Mouse (Mus musculus) lung, embryonic 16.5 days (tissue): Measurements from ENCODE around the gene Golph3. TPM values are rescaled to one million over a fixed set of nuclear protein-coding genes. Genes with fewer than 3 reads are reported as not detected.

ENCODE experiments used
- ATAC-seq: fragments of 200-750 bp; cut with Nextera tagmentation; 2 replicates; pipeline ENCODE4 v1.8.0; 2017; ENCODE audit warnings: low read depth, mild to moderate bottlenecking, moderate library complexity
- H3K27ac ChIP-seq: fragments of 300-500 bp; sonication (generic); 2 replicates; pipeline ENCODE4 v1.5.1; 2014; ENCODE audit warnings: mild to moderate bottlenecking, control low read depth, low read length
- H3K27me3 ChIP-seq: fragments of 300-500 bp; sonication (generic); 2 replicates; pipeline ENCODE4 v1.6.1; 2014; ENCODE audit warnings: low read depth, low read length, mixed read lengths; ENCODE audit not compliant: control insufficient read depth, insufficient read depth
- H3K36me3 ChIP-seq: fragments of 300-500 bp; sonication (generic); 2 replicates; pipeline ENCODE4 v1.6.1; 2014; ENCODE audit warnings: low read length; ENCODE audit not compliant: control insufficient read depth, insufficient read depth
- H3K4me1 ChIP-seq: fragments of 300-500 bp; sonication (generic); replicated peaks from 2 replicates; pipeline ENCODE4 v1.6.1; 2014; ENCODE audit warnings: low read length, mixed read lengths; ENCODE audit not compliant: control insufficient read depth, insufficient read depth
- H3K4me2 ChIP-seq: fragments of 300-500 bp; sonication (generic); 2 replicates; pipeline ENCODE4 v1.6.1; 2014; ENCODE audit warnings: low read depth, low read length, control low read depth
- H3K4me3 ChIP-seq: fragments of 300-500 bp; sonication (generic); 2 replicates; pipeline ENCODE4 v1.5.1; 2014; ENCODE audit warnings: mild to moderate bottlenecking, low read length, control low read depth
- H3K9ac ChIP-seq: fragments of 300-500 bp; sonication (generic); 2 replicates; pipeline ENCODE4 v1.6.1; 2014; ENCODE audit warnings: low read length, control low read depth
- H3K9me3 ChIP-seq: fragments of 300-500 bp; sonication (generic); 2 replicates; pipeline ENCODE4 v1.6.1; 2016; ENCODE audit warnings: low read length; ENCODE audit not compliant: control insufficient read depth
- WGBS: fragments of 180-500 bp; shearing (Covaris S2); extraction: QIAGEN DNeasy Blood & Tissue Kit; methylation state at CpG from one replicate; pipeline ENCODE4 v1.1.7; 2014; 5-methylcytosine and 5-hydroxymethylcytosine counted together
- polyA plus RNA-seq: library from polyadenylated mRNA; unstranded; fragments of >200 nt; fragmentation: Nextera tagmentation; extraction: Ambion mirVana; gene quantifications from 2 replicates; pipeline ENCODE4 v1.2.1, GENCODE M21; 2015

Golph3 gene
- polyA plus RNA-seq, 1 experiment from 2014 or later: 71.3 TPM

DNA sequence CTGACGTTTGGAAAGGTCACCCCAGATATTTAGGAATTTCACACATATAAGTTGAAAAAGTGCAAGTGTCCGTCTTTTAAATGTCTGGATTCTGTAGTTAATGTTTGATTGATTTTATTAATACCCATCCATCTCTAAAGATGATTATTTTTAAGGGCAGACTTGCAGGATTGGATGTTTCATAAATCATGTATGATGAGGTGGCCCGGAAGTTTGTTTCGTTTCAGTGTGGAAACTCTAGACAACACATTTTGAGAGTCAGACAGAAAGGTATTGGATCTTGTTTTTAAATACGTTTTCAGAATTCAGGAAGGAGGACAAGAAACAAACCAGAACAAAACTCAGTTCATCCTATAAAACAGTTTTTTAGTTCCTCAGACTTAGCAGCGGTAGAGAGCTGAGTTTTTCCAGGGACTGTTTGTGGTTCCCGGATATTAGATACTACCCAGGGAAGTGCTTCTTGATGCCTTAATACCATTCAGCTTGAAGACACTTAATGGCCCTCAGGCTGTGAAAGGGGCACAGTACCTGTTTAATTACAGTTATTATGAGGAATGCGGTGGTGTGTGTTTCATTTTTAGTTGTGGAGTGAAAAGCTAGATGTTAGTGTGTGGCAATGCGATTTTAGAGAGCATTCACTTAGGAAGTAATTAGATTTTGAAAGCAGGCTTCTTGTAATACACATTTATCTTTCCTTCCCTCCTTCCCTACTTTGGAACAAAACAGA, 1.6 kb downstream of the Golph3 start:
- Histone ChIP-seq H3K9ac (peak overlapping the region; percentile 98), H3K4me2 (peak overlapping the region; percentile 80), H3K4me3 (peak overlapping the region; percentile 99), H3K27me3 (no peaks in the 10 kb centered on the region; the same call in 1 of the 2 replicates), H3K9me3 (no peaks in the 10 kb centered on the region), H3K36me3 (no peaks in the 10 kb centered on the region; the same call in 1 of the 2 replicates), H3K4me1 (peaks cover 12% of the 10 kb centered on the region), H3K27ac (no peak overlapping the region; the same call in 1 of the 2 replicates)
- ATAC-seq: no peak
- WGBS: 9% methylated on average over 9 of the region's 9 CpGs

DNA sequence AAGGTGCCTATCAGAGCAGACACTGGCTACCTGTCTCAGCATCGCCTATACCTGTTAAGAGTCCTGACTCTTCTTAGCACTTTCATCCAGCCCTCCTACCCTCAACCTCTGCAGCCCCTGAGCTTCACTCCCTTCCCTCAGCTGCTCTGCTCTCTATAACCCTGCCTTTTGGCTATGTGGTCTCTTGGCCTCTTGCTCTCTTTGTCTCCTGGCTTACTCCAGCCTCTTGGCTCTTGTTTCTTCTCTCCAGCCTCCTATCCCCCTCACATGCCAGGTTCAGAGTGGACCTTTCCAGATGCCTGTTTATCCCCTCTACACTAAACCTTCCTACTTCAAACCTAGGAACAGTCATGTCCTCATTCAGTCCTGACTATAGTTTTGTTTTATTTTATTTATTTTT, 3.1 kb downstream of the Golph3 start:
- 88% methylated on average over 1 of the region's 1 CpGs for WGBS
- no peak overlapping the region for H3K4me2 ChIP-seq
- H3K27me3 ChIP-seq: no peaks in the 10 kb centered on the region; the same call in 1 of the 2 replicates
- H3K9ac ChIP-seq: no peak overlapping the region
- H3K27ac ChIP-seq: no peak overlapping the region
- H3K36me3 ChIP-seq: no peaks in the 10 kb centered on the region; the same call in 1 of the 2 replicates
- no peak overlapping the region for H3K4me3 ChIP-seq
- H3K9me3 ChIP-seq: no peaks in the 10 kb centered on the region
- peaks cover 12% of the 10 kb centered on the region for H3K4me1 ChIP-seq
- no peak for ATAC-seq

DNA sequence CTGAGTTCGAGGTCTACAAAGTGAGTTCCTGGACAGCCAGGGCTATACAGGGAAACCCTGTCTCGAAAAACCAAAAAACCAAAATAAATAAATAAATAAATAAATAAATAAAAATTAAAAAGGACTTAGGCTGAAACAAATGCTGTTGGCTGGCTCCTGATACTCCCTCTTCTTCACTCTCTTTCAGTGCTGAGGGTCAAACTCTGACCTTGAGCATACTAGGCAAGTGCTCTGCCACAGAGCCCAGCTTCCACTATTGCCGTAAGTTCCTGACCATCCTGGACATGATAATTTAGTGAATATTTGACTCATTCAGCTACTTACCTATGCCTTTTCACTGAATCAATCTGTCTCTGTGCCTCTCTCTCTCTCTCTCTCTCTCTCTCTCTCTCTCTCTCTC, 9.1 kb downstream of the Golph3 start:
- Histone ChIP-seq H3K4me3 (no peak overlapping the region), H3K4me1 (peaks cover 8% of the 10 kb centered on the region), H3K36me3 (no peaks in the 10 kb centered on the region; the same call in 1 of the 2 replicates), H3K27ac (no peak overlapping the region), H3K9ac (no peak overlapping the region), H3K27me3 (no peaks in the 10 kb centered on the region), H3K4me2 (no peak overlapping the region), H3K9me3 (no peaks in the 10 kb centered on the region)
- ATAC-seq: no peak
- WGBS: 85% methylated on average over 3 of the region's 3 CpGs

DNA sequence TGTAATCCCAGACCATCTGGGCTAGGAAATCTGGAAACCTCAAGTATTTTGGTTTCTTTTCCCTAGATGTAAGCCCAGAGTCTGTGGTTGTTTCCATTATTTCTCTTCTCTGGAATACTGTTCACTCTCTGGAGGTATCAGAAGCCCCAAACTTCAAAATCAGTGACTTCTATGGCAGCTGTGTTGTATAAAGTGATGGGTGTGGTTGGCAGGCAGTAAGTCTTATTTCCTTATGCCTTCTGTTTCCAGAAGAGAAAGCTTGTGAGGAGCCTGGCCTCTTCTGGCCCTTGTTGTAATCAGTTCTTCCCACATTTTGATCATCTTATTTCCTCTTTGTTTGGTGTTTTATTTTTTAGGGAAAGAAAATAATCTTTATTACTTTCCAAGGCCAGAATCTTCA, 9.6 kb downstream of the Golph3 start:
- H3K27me3 ChIP-seq: no peaks in the 10 kb centered on the region
- ATAC-seq: no peak

DNA sequence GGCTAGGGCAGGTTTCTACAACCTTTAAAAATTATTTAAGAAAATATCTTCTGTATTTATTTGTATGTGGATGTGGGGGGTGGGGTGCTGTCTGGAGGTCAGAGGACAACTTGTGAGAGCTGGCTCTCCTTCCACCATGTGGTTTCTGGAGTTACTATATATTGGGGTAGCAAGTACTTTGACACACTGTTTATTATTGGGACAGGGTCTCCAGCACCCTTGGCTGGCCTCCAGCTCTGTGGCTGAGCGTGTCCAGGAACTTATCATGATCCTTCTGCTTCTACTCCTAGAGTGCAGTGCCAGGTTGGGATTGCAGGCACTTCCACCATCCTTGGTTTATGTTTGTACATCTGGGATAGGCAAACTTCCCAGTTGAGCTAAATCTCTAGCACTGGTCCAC, 10.1 kb downstream of the Golph3 start:
- WGBS: 6% methylated on average over 1 of the region's 1 CpGs
- Histone ChIP-seq H3K9me3 (no peaks in the 10 kb centered on the region), H3K4me3 (no peak overlapping the region), H3K27ac (no peak overlapping the region), H3K36me3 (no peaks in the 10 kb centered on the region), H3K9ac (no peak overlapping the region), H3K27me3 (no peaks in the 10 kb centered on the region), H3K4me1 (peaks cover 6% of the 10 kb centered on the region), H3K4me2 (no peak overlapping the region)
- peak; percentile 23; the same call in 1 of the 2 replicates for ATAC-seq

More for the DNA sequence above, 9.6 kb downstream of the Golph3 start:
- Histone ChIP-seq H3K4me1 (peaks cover 6% of the 10 kb centered on the region), H3K27ac (peak overlapping the region; percentile 12; the same call in 1 of the 2 replicates), H3K4me3 (no peak overlapping the region), H3K36me3 (no peaks in the 10 kb centered on the region), H3K9me3 (no peaks in the 10 kb centered on the region), H3K9ac (no peak overlapping the region), H3K4me2 (no peak overlapping the region)

DNA sequence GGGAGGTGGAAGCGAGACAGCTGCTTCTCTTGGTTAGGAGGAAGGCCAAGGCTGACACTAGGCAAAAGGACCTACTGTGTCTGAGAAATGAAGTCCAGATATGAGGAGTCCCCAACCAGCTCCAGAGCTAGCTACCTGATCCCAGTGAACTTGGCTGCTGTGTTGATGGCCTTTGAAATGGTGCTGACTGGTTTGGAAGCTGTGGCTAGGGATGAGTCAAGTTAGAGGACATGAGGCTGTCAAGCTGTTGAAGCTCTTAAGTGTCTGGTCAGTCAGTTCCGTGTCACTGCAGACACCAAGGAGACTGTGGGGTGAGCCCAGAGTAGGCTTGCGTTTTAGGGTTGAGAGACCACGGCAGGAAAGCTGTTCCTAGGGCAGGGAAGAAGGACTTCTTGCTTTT, 13.1 kb downstream of the Golph3 start:
- no peak overlapping the region for H3K4me2 ChIP-seq
- no peaks in the 10 kb centered on the region for H3K27me3 ChIP-seq
- H3K4me1 ChIP-seq: peaks cover 6% of the 10 kb centered on the region
- ATAC-seq: no peak
- H3K9ac ChIP-seq: no peak overlapping the region
- no peak overlapping the region for H3K27ac ChIP-seq
- no peaks in the 10 kb centered on the region for H3K9me3 ChIP-seq
- H3K36me3 ChIP-seq: no peaks in the 10 kb centered on the region
- no peak overlapping the region for H3K4me3 ChIP-seq
- WGBS: 80% methylated on average over 4 of the region's 4 CpGs

DNA sequence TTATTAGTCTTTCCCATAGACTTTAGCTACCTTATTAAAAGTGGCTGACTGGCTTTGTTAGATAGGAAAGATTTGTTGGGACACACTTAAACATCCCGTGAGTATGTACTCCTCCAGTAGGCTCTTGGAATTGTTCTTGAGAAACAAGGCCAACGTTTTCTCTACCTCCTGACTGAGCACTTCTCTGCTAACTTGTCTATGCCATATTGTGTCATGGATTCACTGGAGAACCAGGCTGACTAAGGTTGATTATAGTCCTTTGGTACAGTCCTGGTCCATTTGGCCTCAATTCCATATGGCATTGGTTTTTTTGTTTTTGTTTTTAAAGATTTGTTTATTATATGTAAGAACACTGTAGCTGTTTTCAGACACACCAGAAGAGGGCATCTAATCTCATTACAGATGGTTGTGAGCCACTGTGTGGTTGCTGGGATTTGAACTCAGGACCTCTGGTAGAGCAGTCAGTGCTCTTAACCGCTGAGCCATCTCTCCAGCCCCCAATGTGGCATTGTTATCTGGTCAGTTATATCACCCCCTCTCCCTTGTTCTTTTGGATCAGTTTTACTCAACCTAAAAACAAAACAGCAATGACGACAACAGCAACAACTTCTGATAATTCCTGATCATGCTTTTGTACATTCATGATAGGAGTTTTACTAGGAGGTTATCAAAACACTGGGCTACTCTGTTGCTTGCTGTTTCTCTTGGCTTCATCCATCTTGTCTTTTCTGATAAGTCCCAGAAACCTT, 16.0 kb downstream of the Golph3 start:
- Histone ChIP-seq H3K27me3 (no peaks in the 10 kb centered on the region), H3K9ac (no peak overlapping the region), H3K36me3 (no peaks in the 10 kb centered on the region), H3K4me1 (no peaks in the 10 kb centered on the region), H3K4me3 (no peak overlapping the region), H3K27ac (no peak overlapping the region), H3K4me2 (no peak overlapping the region), H3K9me3 (no peaks in the 10 kb centered on the region)
- 78% methylated on average over 4 of the region's 4 CpGs for WGBS
- no peak for ATAC-seq

DNA sequence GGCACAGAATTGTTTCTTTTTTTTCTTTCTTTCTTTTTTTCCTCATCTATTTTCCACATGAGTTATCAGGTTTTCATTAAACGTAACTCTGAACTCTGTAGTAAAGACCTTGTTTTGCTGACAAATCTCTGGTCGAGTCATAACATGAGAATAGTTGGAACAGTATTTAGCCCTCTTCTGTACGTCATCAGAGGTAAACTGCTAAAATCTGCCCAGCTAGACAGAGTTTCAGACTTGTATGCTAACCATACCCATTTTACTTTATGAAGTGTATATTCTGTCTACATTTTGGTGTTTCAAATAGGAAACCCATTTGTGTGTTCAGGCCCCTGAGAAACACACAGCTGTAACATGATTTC, 16.5 kb downstream of the Golph3 start:
- Histone ChIP-seq H3K4me2 (no peak overlapping the region), H3K4me1 (no peaks in the 10 kb centered on the region), H3K27ac (no peak overlapping the region), H3K4me3 (no peak overlapping the region), H3K9me3 (no peaks in the 10 kb centered on the region), H3K9ac (no peak overlapping the region), H3K36me3 (peaks cover under 1% of the 10 kb centered on the region; the same call in 1 of the 2 replicates), H3K27me3 (no peaks in the 10 kb centered on the region)
- ATAC-seq: no peak
- 71% methylated on average over 3 of the region's 3 CpGs for WGBS

DNA sequence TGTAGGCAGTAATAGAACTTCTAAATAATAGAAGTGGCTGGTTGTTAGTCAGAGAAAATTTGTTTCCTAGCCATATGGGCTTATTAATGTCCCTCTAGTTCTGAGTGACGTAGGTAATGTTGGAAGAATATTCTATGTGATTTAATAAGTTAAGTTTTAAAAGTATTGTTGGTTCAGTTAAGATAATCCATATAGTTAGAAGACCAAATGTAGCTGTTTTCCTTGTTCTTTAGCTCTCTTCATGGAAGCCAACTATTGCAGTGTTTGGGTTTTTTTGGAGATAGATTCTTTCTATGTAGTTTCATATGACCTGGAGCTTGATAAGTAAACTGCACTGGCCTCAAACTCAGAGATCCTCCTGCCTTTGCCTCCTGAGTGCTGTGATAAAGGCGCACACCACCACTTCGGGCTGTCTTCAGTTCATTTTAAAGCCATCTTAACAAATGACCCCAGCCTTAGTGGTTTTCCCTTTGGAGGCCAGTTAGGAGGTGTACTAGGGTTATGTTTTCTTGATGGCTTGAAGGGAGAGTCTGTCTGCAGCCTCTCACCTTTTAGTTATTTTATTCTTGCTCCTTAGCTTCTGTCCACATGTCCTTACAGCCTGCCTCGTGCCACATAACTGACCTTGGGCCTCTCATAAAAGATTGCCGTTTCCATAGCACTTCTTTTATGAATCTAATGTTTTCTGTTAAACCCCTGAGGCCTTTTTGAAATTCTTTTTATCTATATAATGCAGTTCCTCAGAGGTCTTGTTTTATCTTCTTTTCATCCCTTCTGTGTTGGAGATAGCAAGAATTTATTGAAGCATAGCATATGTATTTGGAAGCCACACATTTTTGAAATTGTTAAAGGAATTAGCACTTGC, 19.5 kb downstream of the Golph3 start:
- ATAC-seq: no peak
- H3K4me2 ChIP-seq: no peak overlapping the region
- 63% methylated on average over 5 of the region's 5 CpGs for WGBS
- H3K36me3 ChIP-seq: peaks cover 8% of the 10 kb centered on the region
- no peak overlapping the region for H3K27ac ChIP-seq
- H3K9me3 ChIP-seq: no peaks in the 10 kb centered on the region
- no peaks in the 10 kb centered on the region for H3K27me3 ChIP-seq
- H3K9ac ChIP-seq: no peak overlapping the region
- H3K4me1 ChIP-seq: no peaks in the 10 kb centered on the region
- no peak overlapping the region for H3K4me3 ChIP-seq
